Mouse (Mus musculus) G1E (cell line): ENCODE results near the gene Sh3bp4. TPM values are rescaled to one million over a fixed set of nuclear protein-coding genes. Genes with fewer than 3 reads are reported as not detected.

Experiments used
- ATAC-seq: 2 replicates; pipeline ENCODE4 v1.8.0; 2016; ENCODE audit warnings: mild to moderate bottlenecking; ENCODE audit not compliant: insufficient number of reproducible peaks, poor library complexity, low FRiP score, severe bottlenecking; ENCODE audit errors: extremely low read depth
- DNase-seq: peaks from one replicate; pipeline ENCODE4 v3.0.0; 2012; ENCODE audit warnings: low spot score
- H3K27me3 ChIP-seq: 2 replicates; pipeline ENCODE4 v1.6.1; 2012; ENCODE audit warnings: mild to moderate bottlenecking, low read length, inconsistent platforms; ENCODE audit not compliant: insufficient read depth
- H3K36me3 ChIP-seq: replicated peaks from 2 replicates; pipeline ENCODE3; 2012; ENCODE audit warnings: mild to moderate bottlenecking, inconsistent platforms
- H3K4me1 ChIP-seq: 2 replicates; pipeline ENCODE4 v1.6.1; 2012; ENCODE audit warnings: low read depth, low read length, inconsistent platforms, mixed read lengths; ENCODE audit not compliant: insufficient read depth
- H3K4me3 ChIP-seq: 2 replicates; pipeline ENCODE4 v1.5.1; 2012; ENCODE audit warnings: low read depth, mild to moderate bottlenecking, inconsistent platforms, low read length, moderate library complexity, mixed read lengths
- H3K9me3 ChIP-seq: replicated peaks from 2 replicates; pipeline ENCODE4 v1.6.1; 2012; ENCODE audit warnings: inconsistent platforms
- CTCF ChIP-seq: IDR thresholded peaks from 2 replicates; pipeline ENCODE4 v1.5.1; 2012; ENCODE audit warnings: low read depth, low read length, inconsistent platforms, mixed read lengths
- GATA1 ChIP-seq: IDR thresholded peaks from 2 replicates; pipeline ENCODE4 v1.6.1; 2012; ENCODE audit warnings: borderline replicate concordance, low read length, inconsistent platforms, mixed read lengths
- GATA2 ChIP-seq: IDR thresholded peaks from 2 replicates; pipeline ENCODE4 v1.6.1; 2012; ENCODE audit warnings: low read depth, low read length, inconsistent platforms, borderline replicate concordance
- POLR2AphosphoS5 ChIP-seq: IDR thresholded peaks from 2 replicates; pipeline ENCODE4 v1.6.1; 2012; ENCODE audit warnings: low read depth, low read length, inconsistent platforms; ENCODE audit not compliant: insufficient replicate concordance
- TAL1 ChIP-seq: conservative IDR thresholded peaks from 2 replicates; pipeline ENCODE4 v1.6.1; 2012; ENCODE audit warnings: low read depth, low read length, inconsistent platforms, mixed read lengths
- polyA plus RNA-seq: library from polyadenylated mRNA; stranded (reverse); fragments of >175 nt; gene quantifications from 2 replicates; pipeline ENCODE4 v1.2.3, GENCODE M21; 2012
- total RNA-seq, 2 experiments: library from RNA; stranded (forward) in 1 of 2; stranded (reverse) in 1 of 2; fragments of 200-1000 nt in 1 of 2; fragments of >200 nt in 1 of 2; fragmentation: Nextera tagmentation in 1 of 2; gene quantifications; 2 replicates each; pipeline ENCODE4 v1.2.3; 2014 to 2017

Sh3bp4 gene
- total and polyA plus RNA-seq, 3 experiments, result not detected

- Histone ChIP-seq H3K9me3 (peaks cover 78% of the 10 kb centered on the region), H3K36me3 (no peaks in the 10 kb centered on the region), H3K4me1 (no peaks in the 10 kb centered on the region), H3K4me3 (no peak overlapping the region), H3K27me3 (no peaks in the 10 kb centered on the region)
- TF ChIP-seq TAL1, result no peak
- TF ChIP-seq CTCF, result no peak
- no peak for TF ChIP-seq GATA2
- no peak for TF ChIP-seq POLR2AphosphoS5
- TF ChIP-seq GATA1, result no peak
- ATAC-seq (no peak), DNase-seq (no peak)
These were observed 1.4 kb upstream of the Sh3bp4 start for GRCm38 (mm10) chr1:89068812-89069211.

- DNase-seq, result no peak
- no peak for ATAC-seq
- H3K9me3 ChIP-seq, result peaks cover 86% of the 10 kb centered on the region
These were observed 624 bp upstream of the Sh3bp4 start for GRCm38 (mm10) chr1:89069479-89070102.

GRCm38 (mm10) chr1:89070871-89071361, 701 bp downstream of the Sh3bp4 start:
- ATAC-seq (no peak), DNase-seq (no peak)
- Histone ChIP-seq H3K9me3 (peaks cover 88% of the 10 kb centered on the region), H3K4me3 (peak overlapping the region; percentile 18; the same call in 1 of the 2 replicates), H3K36me3 (no peaks in the 10 kb centered on the region), H3K27me3 (no peaks in the 10 kb centered on the region), H3K4me1 (no peaks in the 10 kb centered on the region)
- TF ChIP-seq GATA2, result no peak
- no peak for TF ChIP-seq CTCF
- TF ChIP-seq GATA1, result no peak
- no peak for TF ChIP-seq TAL1
- TF ChIP-seq POLR2AphosphoS5, result no peak

More at GRCm38 (mm10) chr1:89069479-89070102, 624 bp upstream of the Sh3bp4 start:
- Histone ChIP-seq H3K36me3 (no peaks in the 10 kb centered on the region), H3K4me1 (no peaks in the 10 kb centered on the region), H3K27me3 (no peaks in the 10 kb centered on the region), H3K4me3 (no peak overlapping the region)
- TF ChIP-seq POLR2AphosphoS5, result no peak
- TF ChIP-seq CTCF, result no peak
- TF ChIP-seq GATA2, result no peak
- TF ChIP-seq GATA1, result no peak
- TF ChIP-seq TAL1, result no peak

DNA sequence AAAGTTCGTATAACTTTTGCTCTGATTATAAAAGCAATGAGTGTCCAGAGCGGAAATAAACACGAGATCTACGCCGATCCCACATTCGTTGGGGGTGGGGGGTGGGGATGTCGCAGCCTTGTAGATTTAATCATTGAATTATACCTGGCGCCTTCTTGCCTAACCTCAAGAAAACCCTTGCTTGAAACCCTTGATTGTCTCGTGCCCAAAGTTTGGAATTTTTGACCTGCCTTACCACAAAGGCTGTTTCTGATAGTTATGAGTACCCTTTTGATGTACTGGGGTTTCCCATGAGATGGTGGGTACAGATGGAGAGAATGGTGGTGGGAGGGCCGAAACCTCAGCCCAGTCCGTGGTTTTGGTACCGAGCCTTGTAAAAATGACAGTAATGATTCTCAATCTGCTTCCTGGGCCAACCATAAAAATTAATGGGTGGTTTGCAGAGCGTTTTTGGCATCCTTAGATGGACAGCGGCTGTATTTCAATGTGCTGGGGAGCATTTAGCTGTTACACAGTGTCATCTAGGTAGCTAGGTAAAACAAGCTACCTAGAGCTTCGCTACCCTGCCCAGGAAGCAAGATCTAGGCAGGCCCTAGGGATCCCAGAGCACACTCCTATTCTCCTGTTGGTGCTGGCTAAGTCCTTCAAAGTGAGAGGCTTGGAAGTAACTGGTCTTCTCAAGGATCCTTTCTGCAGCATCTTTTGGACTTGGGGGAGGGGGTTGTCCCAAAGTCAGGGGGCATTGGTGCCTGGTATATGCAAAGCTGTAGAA, 1.3 kb downstream of the Sh3bp4 start:
- no peaks in the 10 kb centered on the region for H3K27me3 ChIP-seq
- TF ChIP-seq TAL1 (no peak), CTCF (no peak), POLR2AphosphoS5 (no peak), GATA2 (no peak), GATA1 (no peak)
- ATAC-seq (no peak), DNase-seq (no peak)
- H3K9me3 ChIP-seq, result peaks cover 89% of the 10 kb centered on the region
- H3K4me3 ChIP-seq, result no peak overlapping the region
- no peaks in the 10 kb centered on the region for H3K4me1 ChIP-seq
- no peaks in the 10 kb centered on the region for H3K36me3 ChIP-seq

DNA sequence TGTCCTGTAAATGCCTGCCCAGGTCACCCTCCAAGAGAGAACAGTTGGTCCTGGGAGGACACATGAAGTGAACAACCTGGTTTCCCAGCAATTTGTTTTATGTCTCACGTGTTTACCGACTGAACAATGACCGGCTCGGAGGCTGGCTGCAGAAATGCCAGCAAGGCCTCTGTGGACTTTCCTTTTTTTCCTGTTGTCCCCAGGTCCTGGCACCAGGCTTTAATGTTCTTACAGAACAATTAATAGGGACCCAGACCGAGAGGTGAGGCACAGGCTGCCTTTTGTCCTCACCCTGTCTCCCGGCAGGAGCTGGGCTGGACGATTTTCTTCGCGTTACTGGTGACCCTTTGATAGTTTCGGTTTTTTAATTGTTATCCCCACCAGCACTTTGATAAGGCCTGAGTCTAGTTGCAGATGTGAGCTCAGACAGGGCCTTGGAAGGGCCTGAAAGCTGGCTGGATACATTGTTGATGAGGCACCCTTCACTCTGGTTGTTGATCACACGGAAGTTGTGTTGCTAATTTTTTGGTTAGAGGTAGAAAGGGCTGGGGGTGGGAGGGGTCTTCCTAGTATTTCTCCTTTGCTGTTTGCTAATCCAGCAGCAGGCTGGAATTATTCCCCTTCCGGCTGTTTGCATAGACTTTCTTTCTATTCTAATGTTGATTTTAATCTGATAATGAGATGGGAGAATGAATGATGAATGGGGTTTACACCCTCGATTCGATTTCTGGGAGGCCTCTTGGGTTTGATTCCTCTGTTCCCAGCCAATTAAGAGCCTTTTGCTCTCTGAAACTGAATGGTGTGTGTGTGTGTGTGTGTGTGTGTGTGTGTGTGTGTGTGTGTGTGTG, 2.2 kb downstream of the Sh3bp4 start:
- Histone ChIP-seq H3K4me1 (no peaks in the 10 kb centered on the region), H3K27me3 (no peaks in the 10 kb centered on the region), H3K36me3 (no peaks in the 10 kb centered on the region), H3K9me3 (peaks cover 95% of the 10 kb centered on the region), H3K4me3 (no peak overlapping the region)
- DNase-seq (no peak), ATAC-seq (no peak)
- TF ChIP-seq TAL1 (no peak), POLR2AphosphoS5 (no peak), GATA1 (no peak)

GRCm38 (mm10) chr1:89073291-89073846, 3.2 kb downstream of the Sh3bp4 start:
- TF ChIP-seq CTCF (no peak), GATA1 (no peak), GATA2 (no peak), POLR2AphosphoS5 (no peak), TAL1 (no peak)
- H3K4me3 ChIP-seq, result no peak overlapping the region
- H3K36me3 ChIP-seq, result no peaks in the 10 kb centered on the region
- DNase-seq (no peak), ATAC-seq (no peak)
- H3K27me3 ChIP-seq, result no peaks in the 10 kb centered on the region
- H3K9me3 ChIP-seq, result peaks cover 96% of the 10 kb centered on the region
- no peaks in the 10 kb centered on the region for H3K4me1 ChIP-seq
